In the genomic region with DNA sequence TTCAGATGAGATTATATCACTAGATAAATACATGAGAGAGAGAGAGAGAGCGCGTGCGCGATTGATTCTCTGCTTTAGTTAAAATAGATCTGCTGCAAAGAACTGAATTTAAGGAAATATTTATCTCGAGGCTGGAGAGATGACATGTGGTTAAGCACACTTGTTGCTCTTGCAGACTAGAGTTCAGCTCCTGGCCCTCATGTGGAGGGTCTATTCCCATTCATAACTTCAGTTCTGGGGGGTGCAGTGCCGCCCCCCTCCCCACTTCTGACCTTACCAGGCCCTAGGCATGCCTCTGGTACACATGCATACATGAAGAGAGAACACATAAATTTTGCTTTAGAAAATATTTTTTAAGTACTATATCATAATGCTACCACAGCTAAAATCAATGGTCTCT, we compare ENCODE assay signal across 8 mouse cellular contexts. TPM values are rescaled to one million over a fixed set of nuclear protein-coding genes. Genes with fewer than 3 reads are reported as not detected.
DNase-seq lines count a peak whose midpoint lies in the region; ATAC-seq and TF ChIP-seq lines count a peak whose summit lies in the region.

No protein-coding gene starts in this region.

- no peak for DNase-seq in kidney, postnatal 4 days
- no peak for DNase-seq in embryonic facial prominence, embryonic 14.5 days (ENCODE audit: low spot score)
- DNase-seq in midbrain, postnatal 0 days (ENCODE audit: low spot score): no peak
- DNase-seq in spleen, postnatal 36 days (ENCODE audit: low spot score in 2 of 2): no peak
- DNase-seq in kidney, postnatal 36 days: no peak

- no peak overlapping the region for H3K27ac ChIP-seq in kidney, embryonic 14.5 days (ENCODE audit: low read depth, low read length)
- no peak overlapping the region for H3K27ac ChIP-seq in embryonic facial prominence, embryonic 14.5 days (replicated peaks; ENCODE audit: low read depth, low read length)
- no peak overlapping the region for H3K27ac ChIP-seq in hindbrain, embryonic 15.5 days (replicated peaks)
- H3K27ac ChIP-seq in midbrain, postnatal 0 days (ENCODE audit: low read depth, low read length): no peak overlapping the region

- peak overlapping the region; percentile 85; the same call in 1 of the 2 replicates for H3K9ac ChIP-seq in kidney, embryonic 14.5 days (ENCODE audit: low read depth, low read length)
- peak overlapping the region; percentile 87 for H3K9ac ChIP-seq in embryonic facial prominence, embryonic 14.5 days (ENCODE audit: low read depth, low read length)
- peak overlapping the region; percentile 77 for H3K9ac ChIP-seq in hindbrain, embryonic 15.5 days
- H3K9ac ChIP-seq in midbrain, postnatal 0 days (replicated peaks; ENCODE audit: low read length, poor library complexity, severe bottlenecking): peak overlapping the region; percentile 42

- no peaks in the 10 kb centered on the region for H3K4me1 ChIP-seq in kidney, embryonic 14.5 days (ENCODE audit: control insufficient read depth, insufficient read depth, low read length)
- peaks cover 11% of the 10 kb centered on the region for H3K4me1 ChIP-seq in embryonic facial prominence, embryonic 14.5 days (ENCODE audit: control insufficient read depth, insufficient read depth, low read length)
- H3K4me1 ChIP-seq in hindbrain, embryonic 15.5 days (replicated peaks): peaks cover 40% of the 10 kb centered on the region
- H3K4me1 ChIP-seq in midbrain, postnatal 0 days (ENCODE audit: insufficient read depth, low read length): peaks cover 8% of the 10 kb centered on the region

- no peaks in the 10 kb centered on the region for H3K36me3 ChIP-seq in kidney, embryonic 14.5 days (ENCODE audit: control insufficient read depth, insufficient read depth, low read length)
- no peaks in the 10 kb centered on the region for H3K36me3 ChIP-seq in embryonic facial prominence, embryonic 14.5 days (ENCODE audit: control insufficient read depth, insufficient read depth, low read length)
- H3K36me3 ChIP-seq in hindbrain, embryonic 15.5 days: peaks cover 4% of the 10 kb centered on the region; the same call in 1 of the 2 replicates
- no peaks in the 10 kb centered on the region for H3K36me3 ChIP-seq in midbrain, postnatal 0 days (ENCODE audit: insufficient read depth, low read length)

- H3K4me3 ChIP-seq in kidney, embryonic 14.5 days (ENCODE audit: low read length): no peak overlapping the region
- peak overlapping the region; percentile 73 for H3K4me3 ChIP-seq in embryonic facial prominence, embryonic 14.5 days (ENCODE audit: low read depth, low read length)
- peak overlapping the region; percentile 76 for H3K4me3 ChIP-seq in hindbrain, embryonic 15.5 days
- H3K4me3 ChIP-seq in midbrain, postnatal 0 days (ENCODE audit: low read depth, low read length): peak overlapping the region; percentile 81

- no peaks in the 10 kb centered on the region for H3K9me3 ChIP-seq in kidney, embryonic 14.5 days (ENCODE audit: control insufficient read depth, low read length)
- no peaks in the 10 kb centered on the region for H3K9me3 ChIP-seq in embryonic facial prominence, embryonic 14.5 days (ENCODE audit: control insufficient read depth, low read length)
- H3K9me3 ChIP-seq in hindbrain, embryonic 15.5 days: no peaks in the 10 kb centered on the region
- no peaks in the 10 kb centered on the region for H3K9me3 ChIP-seq in midbrain, postnatal 0 days (ENCODE audit: low read length)

- no peak for TF ChIP-seq CTCF in midbrain, postnatal 0 days (IDR thresholded peaks at IDR 0.05)

- peak overlapping the region; percentile 78 for H3K4me2 ChIP-seq in kidney, embryonic 14.5 days (replicated peaks; ENCODE audit: low read depth, low read length)
- peak overlapping the region; percentile 80 for H3K4me2 ChIP-seq in embryonic facial prominence, embryonic 14.5 days (ENCODE audit: low read depth, low read length)
- peak overlapping the region; percentile 55 for H3K4me2 ChIP-seq in hindbrain, embryonic 15.5 days
- peak overlapping the region; percentile 79 for H3K4me2 ChIP-seq in midbrain, postnatal 0 days (ENCODE audit: low read depth, low read length, poor library complexity, severe bottlenecking)

- 88% methylated on average over 6 of the region's 6 CpGs for WGBS in kidney, embryonic 14.5 days
- 82% methylated on average over 6 of the region's 6 CpGs for WGBS in embryonic facial prominence, embryonic 14.5 days
- 82% methylated on average over 6 of the region's 6 CpGs for WGBS in hindbrain, embryonic 15.5 days
- WGBS in midbrain, postnatal 0 days: 80% methylated on average over 6 of the region's 6 CpGs

- ATAC-seq in kidney, embryonic 14.5 days (ENCODE audit: low FRiP score, low TSS enrichment): no peak
- ATAC-seq in embryonic facial prominence, embryonic 14.5 days (ENCODE audit: low read depth): no peak
- no peak for ATAC-seq in hindbrain, embryonic 15.5 days (ENCODE audit: low FRiP score, low read depth)
- ATAC-seq in midbrain, postnatal 0 days (ENCODE audit: low FRiP score): no peak
- no peak for ATAC-seq in granulocyte monocyte progenitor cell, adult 5-6 weeks (replicated peaks; ENCODE audit: poor library complexity, severe bottlenecking)

- H3K27me3 ChIP-seq in kidney, embryonic 14.5 days (ENCODE audit: control insufficient read depth, insufficient read depth, low read length): no peaks in the 10 kb centered on the region
- H3K27me3 ChIP-seq in embryonic facial prominence, embryonic 14.5 days (replicated peaks; ENCODE audit: control insufficient read depth, insufficient read depth, low read length): no peaks in the 10 kb centered on the region
- H3K27me3 ChIP-seq in hindbrain, embryonic 15.5 days: no peaks in the 10 kb centered on the region
- no peaks in the 10 kb centered on the region for H3K27me3 ChIP-seq in midbrain, postnatal 0 days (ENCODE audit: insufficient read depth, low read length)

RNA-seq across cellular contexts. Expression of a gene that starts 1.5 kb away (rescaled TPM):
- 27.7 and 29.4 TPM in 2 replicates for polyA plus RNA-seq in kidney, embryonic 14.5 days (2014; fragmentation: Nextera tagmentation; extraction: Ambion mirVana)
- polyA plus RNA-seq in embryonic facial prominence, embryonic 14.5 days (2014; fragmentation: Nextera tagmentation; extraction: Ambion mirVana): 47.9 and 52.4 TPM in 2 replicates
- 102 and 103 TPM in 2 replicates for polyA plus RNA-seq in hindbrain, embryonic 15.5 days (2015; fragmentation: Nextera tagmentation; extraction: Ambion mirVana)
- 70.5 and 77.2 TPM in 2 replicates for total RNA-seq in midbrain, postnatal 0 days (2014; rRNA removed)
- 102 and 106 TPM in 2 replicates for polyA plus RNA-seq in midbrain, postnatal 0 days (2015; fragmentation: Nextera tagmentation; extraction: Ambion mirVana)
- total RNA-seq in granulocyte monocyte progenitor cell, adult 5-6 weeks (2014; fragmentation: Nextera tagmentation): 1.3 TPM in 1 of 2 replicates, not detected in the other
- total RNA-seq in granulocyte monocyte progenitor cell, adult 5-6 weeks (2017): 0.46 TPM in 1 of 2 replicates, not detected in the other
